Mouse (Mus musculus) erythroblast, embryonic 14.5 days (primary cell): ENCODE data around the gene Olfr70. TPM values are rescaled to one million over a fixed set of nuclear protein-coding genes. Genes with fewer than 3 reads are reported as not detected.

Experiments used
- H3K27me3 ChIP-seq: 2 replicates; pipeline ENCODE4 v1.6.1; 2012; ENCODE audit warnings: inconsistent platforms; ENCODE audit not compliant: control insufficient read depth
- H3K36me3 ChIP-seq: 2 replicates; pipeline ENCODE4 v1.6.1; 2012; ENCODE audit warnings: mild to moderate bottlenecking, inconsistent platforms; ENCODE audit not compliant: control insufficient read depth
- H3K4me1 ChIP-seq: 2 replicates; pipeline ENCODE4 v1.6.1; 2012; ENCODE audit warnings: inconsistent platforms; ENCODE audit not compliant: control insufficient read depth
- H3K4me3 ChIP-seq: replicated peaks from 2 replicates; pipeline ENCODE3; 2012; ENCODE audit warnings: moderate library complexity, mild to moderate bottlenecking, inconsistent platforms
- H3K9me3 ChIP-seq: 2 replicates; pipeline ENCODE4 v1.6.1; 2012; ENCODE audit warnings: low read length, inconsistent platforms, mixed read lengths; ENCODE audit not compliant: control insufficient read depth
- GATA1 ChIP-seq: IDR thresholded peaks from 2 replicates; pipeline ENCODE4 v1.6.1; 2012; ENCODE audit warnings: low read length, inconsistent platforms, mixed read lengths
- TAL1 ChIP-seq: IDR thresholded peaks from 3 replicates; pipeline ENCODE4 v1.6.1; 2012; ENCODE audit warnings: low read length, inconsistent platforms, mixed read lengths
- polyA plus RNA-seq: library from polyadenylated mRNA; stranded (reverse); fragments of >175 nt; gene quantifications from 2 replicates; pipeline ENCODE4 v1.2.3, GENCODE M21; 2012

The Olfr70 gene
- polyA plus RNA-seq, 1 experiment: not detected

DNA sequence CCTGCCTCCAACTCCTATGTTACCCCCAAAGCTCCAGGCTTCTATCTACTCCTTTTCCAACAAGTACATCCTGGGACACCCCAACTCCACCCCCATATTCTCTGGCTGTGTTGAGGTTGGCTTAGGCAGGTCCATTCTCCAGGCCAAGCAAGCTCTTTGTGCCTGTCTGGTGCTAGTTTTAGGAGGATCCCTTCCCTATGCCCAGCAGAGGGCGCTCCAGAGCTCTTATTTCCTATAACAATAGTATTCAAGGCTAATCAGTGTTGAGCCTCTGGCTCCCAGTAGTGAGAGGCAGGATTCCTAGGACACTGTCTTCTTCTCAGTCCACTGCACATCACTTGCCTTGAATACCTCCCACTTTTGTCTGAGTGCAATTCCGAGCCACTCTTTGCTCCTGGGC, 28.5 kb downstream of the Olfr70 start:
- H3K9me3 ChIP-seq: no peaks in the 10 kb centered on the region
- no peaks in the 10 kb centered on the region for H3K36me3 ChIP-seq
- TF ChIP-seq GATA1 (no peak), TAL1 (no peak)
- H3K27me3 ChIP-seq: peaks cover 15% of the 10 kb centered on the region
- H3K4me1 ChIP-seq: peaks cover 28% of the 10 kb centered on the region
- no peak overlapping the region for H3K4me3 ChIP-seq

GRCm38 (mm10) chr4:43669428-43669794, 31.2 kb downstream of the Olfr70 start:
- H3K36me3 ChIP-seq: no peaks in the 10 kb centered on the region
- no peaks in the 10 kb centered on the region for H3K9me3 ChIP-seq
- TF ChIP-seq GATA1: no peak
- TF ChIP-seq TAL1: no peak
- peaks cover 30% of the 10 kb centered on the region for H3K4me1 ChIP-seq
- H3K4me3 ChIP-seq: peak overlapping the region; percentile 72
- peaks cover 29% of the 10 kb centered on the region for H3K27me3 ChIP-seq

DNA sequence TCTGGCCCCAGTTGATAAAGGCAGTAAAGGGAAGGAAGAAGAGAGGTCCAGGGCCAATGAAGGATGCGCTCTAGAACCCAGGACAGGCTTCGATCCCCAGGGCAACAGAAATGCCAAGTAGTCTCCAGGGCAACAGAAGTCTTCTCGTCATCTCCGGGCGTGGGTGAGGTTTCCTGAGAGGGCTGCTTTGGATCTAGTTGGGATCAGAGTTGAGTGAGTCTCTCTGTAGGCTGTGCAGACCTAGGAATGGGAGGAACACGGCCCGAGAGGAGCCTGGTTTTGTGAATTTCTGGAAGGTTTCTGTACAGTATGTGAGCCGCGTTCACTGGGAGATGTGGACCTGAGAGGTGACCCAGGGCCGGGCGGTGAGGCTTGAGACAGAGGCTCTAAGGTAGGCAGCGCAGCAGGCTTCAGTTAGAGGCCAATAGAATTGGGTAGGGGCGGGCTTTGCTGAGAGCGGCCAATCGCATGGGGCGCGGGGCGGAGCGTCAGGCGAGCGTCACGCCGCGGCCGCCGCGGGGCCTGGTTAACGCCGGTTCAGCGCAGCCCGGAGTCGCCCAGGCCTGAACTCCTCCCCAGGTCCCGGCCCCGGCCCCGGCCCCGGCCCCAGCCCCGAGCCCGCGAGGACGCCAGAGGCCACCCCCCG, 31.7 kb downstream of the Olfr70 start, which contains the start of the genes Tmem8b and Fam221b:
Tmem8b (plus strand) TSS at position 190 of the 646 bp plus-strand sequence.
Fam221b (minus strand) TSS at position 364 of the 646 bp plus-strand sequence.
- H3K9me3 ChIP-seq: no peaks in the 10 kb centered on the region
- peaks cover 30% of the 10 kb centered on the region for H3K27me3 ChIP-seq
- H3K4me3 ChIP-seq: peak within 1 kb of the TSS; percentile 72
- TF ChIP-seq TAL1 (no peak), GATA1 (no peak)
- peaks cover 30% of the 10 kb centered on the region for H3K4me1 ChIP-seq
- no peaks in the 10 kb centered on the region for H3K36me3 ChIP-seq

DNA sequence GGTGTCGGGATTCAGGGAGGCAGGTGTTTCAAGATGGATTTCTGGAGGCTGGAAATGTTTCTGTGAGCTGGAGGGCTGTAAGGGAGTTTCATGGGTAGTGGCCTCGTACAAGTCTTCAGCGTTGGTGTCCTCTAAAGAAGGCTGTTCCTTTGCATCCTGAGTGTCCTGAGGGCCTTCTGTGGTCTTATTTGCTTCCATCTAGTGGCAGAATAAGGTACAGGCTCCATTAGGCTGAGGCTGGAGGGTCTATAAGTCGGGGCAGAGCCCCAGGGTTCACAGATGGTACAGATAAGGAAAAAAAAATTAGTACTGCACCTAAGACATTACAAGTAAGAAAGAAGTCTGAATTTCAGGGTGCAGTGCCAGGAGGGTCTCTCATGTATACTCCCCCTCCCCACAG, 34.2 kb downstream of the Olfr70 start:
- no peaks in the 10 kb centered on the region for H3K9me3 ChIP-seq
- H3K4me3 ChIP-seq: no peak overlapping the region
- H3K36me3 ChIP-seq: no peaks in the 10 kb centered on the region
- peaks cover 52% of the 10 kb centered on the region for H3K27me3 ChIP-seq
- no peak for TF ChIP-seq TAL1
- TF ChIP-seq GATA1: no peak
- H3K4me1 ChIP-seq: peaks cover 30% of the 10 kb centered on the region

- Histone ChIP-seq H3K9me3 (no peaks in the 10 kb centered on the region), H3K4me1 (peaks cover 39% of the 10 kb centered on the region), H3K4me3 (peak overlapping the region; percentile 83), H3K27me3 (peaks cover 18% of the 10 kb centered on the region), H3K36me3 (no peaks in the 10 kb centered on the region)
- TF ChIP-seq TAL1 (no peak), GATA1 (no peak)
These were observed 43.5 kb downstream of the Olfr70 start for GRCm38 (mm10) chr4:43657146-43657545.

- no peak for TF ChIP-seq TAL1
- TF ChIP-seq GATA1: no peak
- H3K4me1 ChIP-seq: peaks cover 39% of the 10 kb centered on the region
- peak within 1 kb of the TSS; percentile 83 for H3K4me3 ChIP-seq
- no peaks in the 10 kb centered on the region for H3K9me3 ChIP-seq
- no peaks in the 10 kb centered on the region for H3K36me3 ChIP-seq
- H3K27me3 ChIP-seq: peaks cover 11% of the 10 kb centered on the region
These were observed 44.1 kb downstream of the Olfr70 start, which contains the start of gene Hint2 for GRCm38 (mm10) chr4:43656339-43657109. Hint2 (minus strand) TSS chr4:43656466.

- TF ChIP-seq GATA1: no peak
- TF ChIP-seq TAL1: no peak
These were observed 44.8 kb downstream of the Olfr70 start for GRCm38 (mm10) chr4:43655656-43656338.

DNA sequence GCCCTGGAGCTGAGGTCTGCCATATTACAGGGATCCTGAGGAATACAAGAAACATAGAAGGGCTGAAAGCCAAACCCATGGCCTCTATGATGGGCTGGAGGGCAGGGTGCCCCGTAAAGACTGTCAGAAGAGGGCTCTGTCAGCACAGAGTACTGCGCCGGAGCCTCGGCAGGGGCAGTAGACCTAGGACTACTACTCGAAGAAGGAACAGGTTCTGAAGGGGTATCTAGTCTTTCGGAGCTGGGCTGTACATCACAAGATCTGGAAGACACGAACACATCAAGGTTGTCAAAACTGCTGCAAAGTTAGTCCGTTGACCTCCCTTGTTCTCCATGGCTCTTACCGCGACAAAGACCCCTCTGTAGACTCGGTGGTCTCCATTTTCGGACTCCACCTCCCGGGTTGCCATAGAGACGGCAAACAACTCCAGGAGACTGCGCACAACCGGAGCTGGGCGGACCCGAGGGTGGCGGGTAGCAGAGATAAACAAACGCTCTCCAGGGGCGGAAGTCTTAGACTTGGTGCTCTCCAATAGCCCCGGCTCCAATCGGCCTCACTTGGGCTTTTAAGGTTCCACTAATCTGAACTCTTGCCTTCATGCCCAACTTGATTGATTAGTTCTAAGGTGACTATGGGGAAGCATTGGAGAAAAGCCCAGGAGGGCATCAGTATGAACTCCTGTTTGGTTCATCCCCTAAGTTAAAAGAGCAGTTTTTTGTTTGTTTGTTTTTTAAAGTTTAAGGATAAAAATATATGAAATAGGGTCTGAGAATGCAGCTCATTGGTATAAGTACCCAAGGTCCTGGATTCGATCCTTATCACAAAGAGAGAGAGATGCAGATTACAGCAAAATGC, 47.2 kb downstream of the Olfr70 start, which contains the start of gene Spag8:
Spag8 (minus strand) TSS at position 434 of the 855 bp plus-strand sequence.
- Histone ChIP-seq H3K36me3 (no peaks in the 10 kb centered on the region), H3K4me3 (peak within 1 kb of the TSS; percentile 58), H3K9me3 (peaks cover 11% of the 10 kb centered on the region), H3K27me3 (peaks cover 3% of the 10 kb centered on the region; the same call in 1 of the 2 replicates), H3K4me1 (peaks cover 39% of the 10 kb centered on the region)
- TF ChIP-seq TAL1 (no peak), GATA1 (no peak)

More at GRCm38 (mm10) chr4:43655656-43656338, 44.8 kb downstream of the Olfr70 start:
- Histone ChIP-seq H3K36me3 (no peaks in the 10 kb centered on the region), H3K4me3 (peak overlapping the region; percentile 83), H3K27me3 (peaks cover 4% of the 10 kb centered on the region), H3K9me3 (no peaks in the 10 kb centered on the region; the same call in 1 of the 2 replicates), H3K4me1 (peaks cover 39% of the 10 kb centered on the region)
